Mouse (Mus musculus) CH12.LX (cell line): Measurements from ENCODE around the gene Smim15. TPM values are rescaled to one million over a fixed set of nuclear protein-coding genes. Genes with fewer than 3 reads are reported as not detected.

ENCODE experiments used
- DNase-seq: peaks from one replicate; pipeline ENCODE4 v3.0.0-alpha.2; 2013; ENCODE audit errors: extremely low read depth
- H3K27ac ChIP-seq: 2 replicates; pipeline ENCODE4 v1.5.1; 2012; ENCODE audit warnings: low read depth, mild to moderate bottlenecking, control low read depth, moderate library complexity; ENCODE audit not compliant: insufficient read depth
- H3K27me3 ChIP-seq: replicated peaks from 2 replicates; pipeline ENCODE3; 2012; ENCODE audit warnings: inconsistent platforms
- H3K36me3 ChIP-seq, 2 experiments: replicated peaks in 1 of 2; 2 replicates each; pipeline versions ENCODE3 to v1.6.1; 2012; ENCODE audit warnings: inconsistent platforms in 1 of 2, low read length in 1 of 2, mild to moderate bottlenecking in 1 of 2, mixed read lengths in 1 of 2, moderate library complexity in 1 of 2; ENCODE audit not compliant: control insufficient read depth in 1 of 2, insufficient read depth in 1 of 2
- H3K4me1 ChIP-seq, 2 experiments: 2 replicates each; pipeline ENCODE4 v1.6.1; 2012; ENCODE audit warnings: inconsistent platforms in 1 of 2, moderate library complexity in 1 of 2; ENCODE audit not compliant: insufficient read depth in 2 of 2, control insufficient read depth in 1 of 2
- H3K4me2 ChIP-seq: 2 replicates; pipeline ENCODE4 v1.6.1; 2012; ENCODE audit warnings: low read depth, mild to moderate bottlenecking, control low read depth; ENCODE audit not compliant: poor library complexity, insufficient read depth, severe bottlenecking
- H3K4me3 ChIP-seq, 3 experiments: fragments of 150-350 bp in 1 of 3; sonication (generic) in 1 of 3; replicated peaks in 1 of 3; 2 replicates each; pipeline versions ENCODE3 to v1.5.1; 2011 to 2012; ENCODE audit warnings: low read depth in 2 of 3, low read length in 2 of 3, mild to moderate bottlenecking in 2 of 3, moderate library complexity in 2 of 3, control low read depth in 1 of 3, improper control_type of control experiment in 1 of 3, inconsistent platforms in 1 of 3, mixed read lengths in 1 of 3; ENCODE audit not compliant: poor library complexity in 1 of 3
- H3K79me2 ChIP-seq: replicated peaks from 2 replicates; pipeline ENCODE4 v1.6.1; 2012; ENCODE audit warnings: mild to moderate bottlenecking, moderate library complexity; ENCODE audit not compliant: control insufficient read depth, poor library complexity, insufficient read depth, severe bottlenecking; ENCODE audit errors: extremely low read depth
- H3K9ac ChIP-seq: 2 replicates; pipeline ENCODE4 v1.6.1; 2012; ENCODE audit warnings: low read depth, mild to moderate bottlenecking, control low read depth, moderate library complexity; ENCODE audit not compliant: insufficient read depth
- H3K9me3 ChIP-seq: replicated peaks from 2 replicates; pipeline ENCODE3; 2012; ENCODE audit warnings: low read length, inconsistent platforms, mixed read lengths
- BHLHE40 ChIP-seq: IDR thresholded peaks from 2 replicates; pipeline ENCODE4 v1.6.1; 2011; ENCODE audit warnings: mild to moderate bottlenecking, low read depth, low read length, improper control_type of control experiment
- CHD1 ChIP-seq: IDR thresholded peaks from 2 replicates; pipeline ENCODE4 v1.6.1; 2012; ENCODE audit warnings: low read depth, low read length, improper control_type of control experiment, inconsistent platforms
- CHD2 ChIP-seq: IDR thresholded peaks from 2 replicates; pipeline ENCODE4 v1.6.1; 2011; ENCODE audit warnings: low read length, improper control_type of control experiment
- CTCF ChIP-seq, 2 experiments: IDR thresholded peaks in 1 of 2; conservative IDR thresholded peaks in 1 of 2; 2 replicates each; pipeline ENCODE4 v1.5.1; 2011 to 2012; ENCODE audit warnings: low read depth in 2 of 2, low read length in 2 of 2, improper control_type of control experiment in 1 of 2, inconsistent platforms in 1 of 2, mild to moderate bottlenecking in 1 of 2, moderate library complexity in 1 of 2
- E2F4 ChIP-seq: IDR thresholded peaks from 2 replicates; pipeline ENCODE4 v1.6.1; 2011; ENCODE audit warnings: low read depth, low read length, improper control_type of control experiment; ENCODE audit not compliant: insufficient replicate concordance
- ELF1 ChIP-seq: IDR thresholded peaks from 2 replicates; pipeline ENCODE4 v1.6.1; 2014; ENCODE audit warnings: low read depth, mild to moderate bottlenecking, inconsistent platforms, low read length, improper control_type of control experiment
- EP300 ChIP-seq: IDR thresholded peaks from 2 replicates; pipeline ENCODE4 v1.6.1; 2011; ENCODE audit warnings: low read length, improper control_type of control experiment
- ETS1 ChIP-seq: conservative IDR thresholded peaks from 2 replicates; pipeline ENCODE4 v1.6.1; 2012; ENCODE audit warnings: low read depth, mild to moderate bottlenecking, inconsistent platforms, low read length, improper control_type of control experiment, moderate library complexity
- GABPA ChIP-seq: IDR thresholded peaks from 2 replicates; pipeline ENCODE4 v1.6.1; 2012; ENCODE audit warnings: low read depth, low read length, improper control_type of control experiment, inconsistent platforms; ENCODE audit not compliant: insufficient replicate concordance
- HCFC1 ChIP-seq: IDR thresholded peaks from 2 replicates; pipeline ENCODE4 v1.6.1; 2012; ENCODE audit warnings: low read depth, mild to moderate bottlenecking, inconsistent platforms, low read length, improper control_type of control experiment
- IRF4 ChIP-seq: IDR thresholded peaks from 2 replicates; pipeline ENCODE4 v1.6.1; 2014; ENCODE audit warnings: low read depth, mild to moderate bottlenecking, inconsistent platforms, low read length, improper control_type of control experiment
- JUN ChIP-seq: IDR thresholded peaks from 2 replicates; pipeline ENCODE4 v1.6.1; 2011; ENCODE audit warnings: low read depth, mild to moderate bottlenecking, low read length, improper control_type of control experiment, moderate library complexity; ENCODE audit not compliant: insufficient read depth
- JUND ChIP-seq: conservative IDR thresholded peaks from 2 replicates; pipeline ENCODE4 v1.6.1; 2011; ENCODE audit warnings: low read depth, low read length, improper control_type of control experiment
- KAT2A ChIP-seq: IDR thresholded peaks from 2 replicates; pipeline ENCODE4 v1.6.1; 2012; ENCODE audit warnings: low read length, improper control_type of control experiment, inconsistent platforms; ENCODE audit not compliant: insufficient replicate concordance
- MAFK ChIP-seq: IDR thresholded peaks from 2 replicates; pipeline ENCODE4 v1.6.1; 2011; ENCODE audit warnings: low read length, improper control_type of control experiment; ENCODE audit not compliant: insufficient replicate concordance
- MAX ChIP-seq: IDR thresholded peaks from 2 replicates; pipeline ENCODE4 v1.6.1; 2011; ENCODE audit warnings: low read length, improper control_type of control experiment
- MAZ ChIP-seq: IDR thresholded peaks from 2 replicates; pipeline ENCODE4 v1.6.1; 2012; ENCODE audit warnings: low read depth, mild to moderate bottlenecking, inconsistent platforms, low read length, improper control_type of control experiment, moderate library complexity
- MEF2A ChIP-seq: IDR thresholded peaks from 2 replicates; pipeline ENCODE4 v1.6.1; 2014; ENCODE audit warnings: low read depth, mild to moderate bottlenecking, inconsistent platforms, low read length, improper control_type of control experiment, borderline replicate concordance
- MXI1 ChIP-seq: IDR thresholded peaks from 2 replicates; pipeline ENCODE4 v1.6.1; 2011; ENCODE audit warnings: mild to moderate bottlenecking, low read depth, low read length, improper control_type of control experiment
- MYC ChIP-seq: IDR thresholded peaks from 2 replicates; pipeline ENCODE4 v1.6.1; 2011; ENCODE audit warnings: low read depth, mild to moderate bottlenecking, improper control_type of control experiment, low read length
- NELFE ChIP-seq: IDR thresholded peaks from 2 replicates; pipeline ENCODE4 v1.6.1; 2011; ENCODE audit warnings: low read depth, low read length, improper control_type of control experiment
- NRF1 ChIP-seq: IDR thresholded peaks from 2 replicates; pipeline ENCODE4 v1.6.1; 2014; ENCODE audit warnings: low read depth, mild to moderate bottlenecking, inconsistent platforms, low read length, improper control_type of control experiment, moderate library complexity
- PAX5 ChIP-seq: IDR thresholded peaks from 2 replicates; pipeline ENCODE4 v1.6.1; 2012; ENCODE audit warnings: low read length, inconsistent platforms, mixed read lengths
- POLR2A ChIP-seq: IDR thresholded peaks from 2 replicates; pipeline ENCODE4 v1.6.1; 2011; ENCODE audit warnings: low read depth, mild to moderate bottlenecking, improper control_type of control experiment, low read length
- POLR2AphosphoS2 ChIP-seq: IDR thresholded peaks from 2 replicates; pipeline ENCODE4 v1.6.1; 2011; ENCODE audit warnings: low read depth, low read length, improper control_type of control experiment
- RAD21 ChIP-seq: IDR thresholded peaks from 2 replicates; pipeline ENCODE4 v1.6.1; 2011; ENCODE audit warnings: low read depth, mild to moderate bottlenecking, low read length, improper control_type of control experiment, moderate library complexity
- RCOR1 ChIP-seq: conservative IDR thresholded peaks from 2 replicates; pipeline ENCODE4 v1.6.1; 2012; ENCODE audit warnings: low read depth, mild to moderate bottlenecking, inconsistent platforms, low read length, improper control_type of control experiment
- SIN3A ChIP-seq: IDR thresholded peaks from 2 replicates; pipeline ENCODE4 v1.6.1; 2012; ENCODE audit warnings: low read length, improper control_type of control experiment, inconsistent platforms
- SMC3 ChIP-seq: IDR thresholded peaks from 2 replicates; pipeline ENCODE4 v1.6.1; 2011; ENCODE audit warnings: low read depth, low read length, improper control_type of control experiment
- TBP ChIP-seq: conservative IDR thresholded peaks from 2 replicates; pipeline ENCODE4 v1.6.1; 2011; ENCODE audit warnings: low read depth, low read length, improper control_type of control experiment
- TCF12 ChIP-seq: IDR thresholded peaks from 2 replicates; pipeline ENCODE4 v1.6.1; 2014; ENCODE audit warnings: low read depth, mild to moderate bottlenecking, inconsistent platforms, low read length, improper control_type of control experiment
- UBTF ChIP-seq: IDR thresholded peaks from 2 replicates; pipeline ENCODE4 v1.6.1; 2012; ENCODE audit warnings: low read depth, mild to moderate bottlenecking, inconsistent platforms, low read length, improper control_type of control experiment, moderate library complexity
- USF1 ChIP-seq: IDR thresholded peaks from 2 replicates; pipeline ENCODE4 v1.6.1; 2014; ENCODE audit warnings: low read depth, mild to moderate bottlenecking, inconsistent platforms, low read length, improper control_type of control experiment
- USF2 ChIP-seq: conservative IDR thresholded peaks from 2 replicates; pipeline ENCODE4 v1.6.1; 2011; ENCODE audit warnings: low read depth, low read length, improper control_type of control experiment
- ZC3H11A ChIP-seq: IDR thresholded peaks from 2 replicates; pipeline ENCODE4 v1.6.1; 2012; ENCODE audit warnings: low read depth, mild to moderate bottlenecking, inconsistent platforms, low read length, improper control_type of control experiment
- ZKSCAN1 ChIP-seq: IDR thresholded peaks from 2 replicates; pipeline ENCODE4 v1.6.1; 2012; ENCODE audit warnings: low read depth, inconsistent platforms, low read length, improper control_type of control experiment, borderline replicate concordance
- ZMIZ1 ChIP-seq: IDR thresholded peaks from 2 replicates; pipeline ENCODE4 v1.6.1; 2012; ENCODE audit warnings: low read depth, mild to moderate bottlenecking, inconsistent platforms, low read length, improper control_type of control experiment
- ZNF384 ChIP-seq: IDR thresholded peaks from 2 replicates; pipeline ENCODE4 v1.6.1; 2012; ENCODE audit warnings: low read depth, low read length, improper control_type of control experiment, inconsistent platforms
- dilution Hi-C: fragments of 300-500 bp; cut with MboI; formaldehyde crosslinking; loops from 2 replicates; pipeline ENCODE4 v1.14.3; 2020; ENCODE audit warnings: low sequenced_read_pairs; ENCODE audit not compliant: extremely low pct_unique_long_range_greater_than_20kb, extremely low pct_ligation_motif_present
- in situ Hi-C: fragments of 300-500 bp; cut with MboI; formaldehyde crosslinking; loops from 3 replicates; pipeline ENCODE4 v1.14.3; 2019; ENCODE audit warnings: low sequenced_read_pairs, low pct_ligation_motif_present, low pct_unique_long_range_greater_than_20kb, mixed read lengths
- polyA plus RNA-seq: library from polyadenylated mRNA; unstranded; fragments of >175 nt; gene quantifications from 2 replicates; pipeline ENCODE4 v1.2.1, GENCODE M21; 2012; ENCODE audit warnings: low read depth; ENCODE audit not compliant: insufficient read length
- total RNA-seq, 2 experiments: library from RNA; depleted of rRNA; stranded (reverse); fragments of 300-350 nt in 1 of 2; fragments of >200 nt in 1 of 2; gene quantifications; 2 replicates each; pipeline ENCODE4 v1.2.3; 2012 to 2014

The Smim15 gene
- total RNA-seq (2012; rRNA removed) (32.8 and 38.6 TPM in 2 replicates), total RNA-seq (2014; rRNA removed) (114 and 133 TPM in 2 replicates), polyA plus RNA-seq (62.8 and 69.2 TPM in 2 replicates)

DNA sequence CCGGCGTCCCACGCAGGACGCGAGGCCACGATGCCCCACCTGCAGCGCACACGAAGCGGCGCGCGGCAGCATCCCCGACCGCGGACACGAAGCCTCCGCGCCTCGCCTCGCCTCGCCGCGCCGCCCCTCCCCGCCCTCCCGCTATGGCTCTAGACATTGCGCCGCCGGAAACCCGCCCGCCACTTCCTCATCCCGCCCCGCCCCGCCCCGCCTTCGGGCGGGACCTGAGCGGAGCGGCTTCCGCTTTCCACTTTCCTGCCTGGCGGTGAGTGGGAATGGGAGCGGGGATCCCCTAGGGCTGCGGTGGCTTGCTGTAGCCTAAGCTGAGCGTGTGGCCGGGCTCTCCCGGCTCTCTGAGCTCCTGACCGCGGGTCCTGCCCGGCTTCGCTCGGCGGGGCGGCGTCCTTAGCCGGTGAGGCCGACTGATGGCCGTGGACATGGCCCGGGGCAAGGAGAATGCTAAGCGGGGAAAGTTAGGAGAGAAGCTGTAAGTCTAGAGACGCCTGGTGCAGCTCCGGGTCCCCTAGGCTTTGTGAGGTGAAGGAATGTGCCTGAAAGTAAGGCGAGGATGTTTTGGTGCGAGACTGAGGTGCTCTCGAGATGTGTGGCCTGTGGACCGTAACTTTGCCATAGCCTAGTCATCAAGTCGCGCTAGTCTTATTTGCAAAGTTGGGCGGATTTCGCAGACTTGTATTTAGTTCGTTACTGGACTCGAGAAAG, at the start of gene Smim15:
Gene Smim15, plus strand, starts transcription at position 225 of the 720 bp plus-strand sequence.
- TF ChIP-seq ZC3H11A: no peak
- no peak for TF ChIP-seq NRF1
- peak; percentile 31; the same call in 1 of the 2 replicates for TF ChIP-seq MEF2A
- no peak for TF ChIP-seq ZKSCAN1
- TF ChIP-seq ELF1: peak; percentile 94
- TF ChIP-seq ZNF384: no peak
- no peak for TF ChIP-seq RAD21
- TF ChIP-seq TCF12: peak; percentile 81
- no peak for TF ChIP-seq ETS1
- no peak; the same call in 1 of the 2 replicates for TF ChIP-seq SMC3
- peak; percentile 93 for TF ChIP-seq ZMIZ1
- TF ChIP-seq KAT2A: 0 out of 2 replicates have a peak, but pooled peaks have one; percentile 66
- TF ChIP-seq JUN: no peak
- peak; percentile 36; the same call in 1 of the 2 replicates for TF ChIP-seq CHD1
- peak; percentile 83 for TF ChIP-seq NELFE
- peak; percentile 98 for TF ChIP-seq MAZ
- TF ChIP-seq CTCF (conservative IDR thresholded peaks at IDR 0.05 in 1 of 2, IDR thresholded peaks at IDR 0.05 in 1 of 2; ENCODE audit: low read depth in 2 of 2, low read length in 2 of 2): no peak
- TF ChIP-seq TBP: no peak
- TF ChIP-seq SIN3A: peak; percentile 79
- TF ChIP-seq MAX: 0 out of 2 replicates have a peak, but pooled peaks have one; percentile 53
- TF ChIP-seq JUND: no peak
- TF ChIP-seq EP300: no peak
- TF ChIP-seq GABPA: no peak
- no peak; the same call in 1 of the 2 replicates for TF ChIP-seq RCOR1
- TF ChIP-seq MAFK: no peak
- TF ChIP-seq USF2: no peak
- no peak; the same call in 1 of the 2 replicates for TF ChIP-seq CHD2
- no peak for TF ChIP-seq MYC
- TF ChIP-seq POLR2A: peak; percentile 88
- peak; percentile 78 for TF ChIP-seq HCFC1
- 0 out of 2 replicates have a peak, but pooled peaks have one; percentile 53 for TF ChIP-seq IRF4
- no peak; the same call in 1 of the 2 replicates for TF ChIP-seq UBTF
- TF ChIP-seq PAX5: no peak
- TF ChIP-seq USF1: no peak
- peak; percentile 58; the same call in 1 of the 2 replicates for TF ChIP-seq POLR2AphosphoS2
- no peak for TF ChIP-seq E2F4
- TF ChIP-seq BHLHE40: no peak
- peak; percentile 84 for TF ChIP-seq MXI1
- H3K9ac ChIP-seq: peak within 1 kb of the TSS; percentile 95
- H3K4me1 ChIP-seq: peaks cover 5 to 54% of the 10 kb centered on the region in 2 experiments; a peak in 3 of 4 replicates
- peak within 1 kb of the TSS; percentile 97 for H3K4me2 ChIP-seq
- peaks cover 8 to 32% of the 10 kb centered on the region in 2 experiments for H3K36me3 ChIP-seq
- no peaks in the 10 kb centered on the region for H3K9me3 ChIP-seq
- peak within 1 kb of the TSS; percentile 62; the same call in 1 of the 2 replicates for H3K27ac ChIP-seq
- peak within 1 kb of the TSS; percentile 88 to 96 (median 95) for H3K4me3 ChIP-seq
- DNase-seq: peak; percentile 75
- dilution Hi-C loops: no loop called here
- in situ Hi-C loops: loop anchor here (5.0 kb wide), 1 partner anchor 152 kb away; no protein-coding TSS in a partner anchor
- peaks cover 27% of the 10 kb centered on the region for H3K79me2 ChIP-seq
- no peaks in the 10 kb centered on the region for H3K27me3 ChIP-seq
